ENCODE assay signal across 15 mouse cellular contexts in genomic region chr13:73488105-73488504, GRCm38 (mm10). TPM values are rescaled to one million over a fixed set of nuclear protein-coding genes. Genes with fewer than 3 reads are reported as not detected.
"Had no signal": no experiment of that assay in that cellular context is flagged by ENCODE, and none has a peak within 500 bp of the region (broad histone marks: within the 10 kb centered on the region; RNA-seq: fewer than 3 reads in every experiment).

No protein-coding gene starts in this region.

- H3K9me3 ChIP-seq: kidney, embryonic 15.5 days; limb, embryonic 15.5 days; midbrain, embryonic 13.5 days had no signal

- H3K27me3 ChIP-seq: kidney, embryonic 15.5 days; limb, embryonic 15.5 days; midbrain, embryonic 13.5 days had no signal

- H3K27ac ChIP-seq: kidney, embryonic 15.5 days; limb, embryonic 15.5 days; midbrain, embryonic 13.5 days had no signal

- DNase-seq: kidney, adult 2 months; kidney, postnatal 14 days; lung, adult 18-20 months; retina, postnatal 1 day; thymus, adult 2 months; thymus, postnatal 36 days had no signal

- H3K4me3 ChIP-seq: kidney, embryonic 15.5 days; limb, embryonic 15.5 days; midbrain, embryonic 13.5 days had no signal

- H3K9ac ChIP-seq: kidney, embryonic 15.5 days; limb, embryonic 15.5 days; midbrain, embryonic 13.5 days had no signal

- H3K4me2 ChIP-seq: kidney, embryonic 15.5 days; limb, embryonic 15.5 days; midbrain, embryonic 13.5 days had no signal

- ATAC-seq: intestine, embryonic 16.5 days; midbrain, embryonic 13.5 days had no signal

- H3K4me1 ChIP-seq: kidney, embryonic 15.5 days; limb, embryonic 15.5 days; midbrain, embryonic 13.5 days had no signal

RNA-seq across cellular contexts. Expression of gene Slc6a3, which starts 48.4 kb away (rescaled TPM):
- total RNA-seq: megakaryocyte progenitor cell, adult 5-6 weeks; neutrophil, adult 5-6 weeks had no signal
- polyA plus RNA-seq: large intestine, adult 2 months; neural tube, embryonic 11.5 days; stomach, embryonic 14.5 days had no signal
